Mouse (Mus musculus) ES-CJ7 (cell line): ENCODE measurements around the gene Zfp422.
"Not testable (repeated sequence)": the region's sequence is repeated elsewhere in the genome, so short reads cannot be mapped to it uniquely, and the experiment has no call there.

Experiments used
- DNase-seq: peaks from one replicate; pipeline ENCODE4 v3.0.0; 2011; ENCODE audit warnings: low read depth, low spot score

Gene Zfp422

DNA sequence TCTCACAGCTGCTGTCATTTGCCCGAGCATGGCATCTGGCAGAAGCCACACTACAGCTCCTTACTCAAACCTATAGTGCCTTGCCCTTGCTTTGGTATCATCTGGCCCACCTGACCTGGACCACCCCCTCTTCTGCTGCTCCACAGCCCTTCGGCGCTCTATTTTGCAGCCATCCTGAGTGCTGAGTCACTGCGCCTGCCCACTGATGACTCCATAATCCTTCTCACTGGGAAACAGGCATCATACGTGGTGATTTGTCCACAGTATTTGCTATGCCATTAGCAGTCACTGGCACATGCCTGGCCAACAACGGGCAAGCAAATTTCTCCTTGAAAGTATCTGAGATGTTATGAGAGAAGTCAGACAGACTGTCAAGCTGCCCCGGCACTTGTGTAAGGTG, 21.0 kb upstream of the Zfp422 start:
- DNase-seq = no peak

DNA sequence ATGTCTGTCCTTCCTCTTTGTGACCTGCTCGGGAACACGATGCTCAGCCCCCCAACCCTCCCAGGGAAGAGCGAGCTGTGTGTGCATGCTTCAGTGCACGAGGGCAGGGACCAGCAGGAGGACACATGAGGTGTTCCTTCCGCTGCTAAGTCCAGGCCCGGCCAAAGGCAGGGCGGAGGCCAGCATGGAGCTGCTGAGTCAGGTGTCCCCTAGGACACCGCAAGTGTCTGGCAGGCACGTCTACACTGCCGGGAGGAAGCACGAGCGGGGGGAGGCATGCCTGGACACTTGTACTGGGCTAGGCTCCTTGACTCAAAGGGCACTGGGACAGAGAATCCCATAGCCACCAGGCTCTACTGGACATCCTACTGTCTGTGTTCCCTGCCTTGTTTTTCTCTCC, 19.0 kb upstream of the Zfp422 start:
- no peak for DNase-seq

DNA sequence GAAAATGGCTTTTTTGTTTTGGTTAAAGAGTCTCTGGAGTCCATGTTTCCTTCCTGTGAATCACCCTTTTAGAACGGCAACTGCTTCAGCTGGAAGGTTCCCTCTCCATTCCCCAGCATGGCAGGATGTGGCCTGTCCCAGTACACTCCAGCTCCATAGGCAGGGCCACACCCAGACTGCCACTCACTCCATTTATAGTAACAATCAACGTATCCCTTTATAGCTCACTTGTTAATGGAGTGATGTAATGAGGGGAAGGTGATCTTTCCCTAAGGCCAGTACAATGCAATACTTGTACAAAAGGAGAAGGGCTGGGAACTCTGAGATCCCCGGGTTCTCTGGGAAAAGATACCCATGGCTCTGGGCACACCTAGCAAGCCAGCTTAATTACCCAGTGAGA, 15.5 kb upstream of the Zfp422 start:
- DNase-seq = peak; percentile 17

DNA sequence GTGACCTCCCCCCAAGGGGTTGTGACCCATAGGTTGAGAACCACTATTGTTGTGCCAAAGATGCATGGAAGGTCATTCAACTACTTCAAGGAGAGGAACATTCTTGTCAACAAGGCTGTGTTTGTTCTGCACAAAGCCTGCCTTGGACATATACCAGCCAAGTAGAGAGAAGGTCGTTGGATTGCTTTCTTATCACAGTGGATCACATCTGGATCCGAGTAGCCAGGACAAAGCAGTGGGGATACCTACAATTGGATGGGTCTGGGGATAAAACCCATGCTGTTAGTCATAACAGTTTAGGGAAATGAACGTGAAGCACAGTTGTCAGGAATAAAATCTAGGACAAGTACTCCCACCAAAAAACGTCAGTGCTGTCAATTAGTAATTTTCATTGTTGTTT, 15.1 kb upstream of the Zfp422 start:
- DNase-seq = no peak

DNA sequence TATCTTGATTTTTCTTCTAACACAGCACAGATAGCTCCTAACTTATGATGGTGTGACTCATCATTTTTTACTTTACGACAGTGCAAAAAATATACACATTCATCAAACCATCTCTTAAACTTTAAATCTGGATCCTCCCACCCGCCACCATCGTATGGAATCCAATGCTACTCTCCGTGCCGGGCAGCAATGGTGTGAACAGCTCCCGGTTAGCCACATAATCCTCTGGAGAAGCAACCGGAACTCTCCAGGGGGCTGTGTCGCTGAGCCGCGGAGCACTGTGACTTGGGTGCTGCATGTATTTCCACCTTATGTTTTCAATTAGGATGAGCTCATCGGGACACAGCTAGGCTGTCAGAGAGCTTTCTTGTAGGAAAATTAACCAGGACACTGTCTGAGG, 14.1 kb upstream of the Zfp422 start:
- no peak for DNase-seq

DNA sequence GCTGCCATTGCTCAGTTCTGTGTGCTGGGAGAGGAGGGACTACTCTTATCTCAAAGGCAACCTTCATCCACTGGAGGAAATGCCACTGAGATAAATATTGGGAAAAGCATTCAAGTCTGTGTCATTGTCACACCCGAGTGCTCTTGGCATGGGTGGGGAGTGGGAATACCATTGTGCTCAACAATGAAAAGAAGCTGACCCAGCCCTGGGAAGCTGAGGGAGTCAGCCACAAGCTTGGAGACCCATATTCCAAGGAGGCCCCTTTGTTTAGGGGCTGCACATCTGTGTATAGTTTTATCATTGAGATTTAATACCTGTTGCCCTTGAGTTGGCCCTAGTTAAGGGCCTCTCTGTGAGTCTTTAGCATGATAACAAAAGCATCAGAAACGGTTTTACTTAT, 10.9 kb upstream of the Zfp422 start:
- DNase-seq = peak; percentile 56

DNA sequence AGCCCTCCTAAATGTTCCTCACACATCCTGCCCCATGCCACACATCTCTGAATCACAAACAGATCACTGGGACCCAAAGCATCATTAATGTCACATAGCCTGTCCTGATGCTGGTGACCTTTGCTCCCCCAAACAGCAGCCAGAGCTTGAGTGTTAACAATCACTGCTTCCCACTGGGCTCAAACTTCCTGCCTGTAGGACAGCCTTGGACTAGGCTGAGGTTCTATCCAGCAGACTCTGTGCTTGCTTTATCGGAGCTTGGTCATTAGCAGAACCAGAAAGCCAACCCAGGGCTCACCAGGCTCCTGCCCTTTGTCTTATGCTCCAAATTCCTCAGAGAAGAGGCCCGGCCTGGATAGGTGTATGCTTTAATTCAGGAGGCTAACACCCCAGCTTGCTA, 10.1 kb upstream of the Zfp422 start:
- DNase-seq = no peak

DNA sequence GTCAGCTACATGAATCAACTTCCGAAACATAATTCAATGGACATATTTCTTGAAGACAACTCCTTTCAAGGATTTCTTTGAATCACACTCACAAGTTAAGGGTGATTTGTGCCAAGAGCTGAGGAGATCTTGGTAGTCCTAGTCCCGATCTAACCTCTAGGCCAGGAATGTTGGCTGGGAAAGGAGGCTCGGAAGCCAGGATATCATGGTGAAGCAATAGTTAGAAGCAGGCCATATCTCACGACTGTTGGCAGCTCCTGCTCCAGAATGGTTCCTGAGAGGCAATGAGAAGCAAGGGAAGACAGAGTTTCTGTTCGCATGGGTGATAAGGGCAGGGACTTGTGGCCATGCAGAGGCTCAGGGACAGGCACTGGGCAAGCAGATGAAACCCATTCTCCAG, 8.7 kb upstream of the Zfp422 start:
- DNase-seq = no peak

DNA sequence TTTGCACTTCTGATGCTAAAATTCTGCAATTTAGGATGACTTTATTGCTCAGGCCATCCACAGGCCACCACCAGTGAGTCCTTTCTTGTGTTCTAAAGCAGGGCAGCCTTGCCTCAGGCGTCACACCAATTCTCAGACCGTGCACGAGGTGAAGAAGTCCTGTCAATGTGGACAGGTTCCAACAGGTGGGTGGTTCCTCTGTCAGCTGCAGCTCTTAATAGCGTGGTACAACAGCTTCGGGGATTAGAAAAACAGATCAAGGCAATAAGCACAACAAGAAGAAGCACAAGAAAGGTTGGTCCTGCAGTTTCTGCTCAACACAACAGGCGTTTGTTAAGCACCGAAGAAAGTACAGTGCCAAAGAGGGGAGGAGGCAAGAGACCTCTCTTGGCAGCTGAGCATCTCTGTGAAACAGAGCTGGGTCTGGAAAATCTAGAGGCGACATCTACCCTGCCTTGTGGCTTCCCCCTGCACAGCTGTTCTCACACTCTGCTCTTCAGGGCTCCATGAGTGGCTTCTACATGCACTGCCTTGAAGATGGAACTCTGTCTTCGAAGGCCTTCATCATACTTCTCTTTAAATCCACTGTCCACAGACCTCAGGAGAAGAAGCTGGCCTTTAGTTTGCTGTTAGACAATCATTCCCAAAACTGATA, 7.9 kb upstream of the Zfp422 start:
- no peak for DNase-seq

DNA sequence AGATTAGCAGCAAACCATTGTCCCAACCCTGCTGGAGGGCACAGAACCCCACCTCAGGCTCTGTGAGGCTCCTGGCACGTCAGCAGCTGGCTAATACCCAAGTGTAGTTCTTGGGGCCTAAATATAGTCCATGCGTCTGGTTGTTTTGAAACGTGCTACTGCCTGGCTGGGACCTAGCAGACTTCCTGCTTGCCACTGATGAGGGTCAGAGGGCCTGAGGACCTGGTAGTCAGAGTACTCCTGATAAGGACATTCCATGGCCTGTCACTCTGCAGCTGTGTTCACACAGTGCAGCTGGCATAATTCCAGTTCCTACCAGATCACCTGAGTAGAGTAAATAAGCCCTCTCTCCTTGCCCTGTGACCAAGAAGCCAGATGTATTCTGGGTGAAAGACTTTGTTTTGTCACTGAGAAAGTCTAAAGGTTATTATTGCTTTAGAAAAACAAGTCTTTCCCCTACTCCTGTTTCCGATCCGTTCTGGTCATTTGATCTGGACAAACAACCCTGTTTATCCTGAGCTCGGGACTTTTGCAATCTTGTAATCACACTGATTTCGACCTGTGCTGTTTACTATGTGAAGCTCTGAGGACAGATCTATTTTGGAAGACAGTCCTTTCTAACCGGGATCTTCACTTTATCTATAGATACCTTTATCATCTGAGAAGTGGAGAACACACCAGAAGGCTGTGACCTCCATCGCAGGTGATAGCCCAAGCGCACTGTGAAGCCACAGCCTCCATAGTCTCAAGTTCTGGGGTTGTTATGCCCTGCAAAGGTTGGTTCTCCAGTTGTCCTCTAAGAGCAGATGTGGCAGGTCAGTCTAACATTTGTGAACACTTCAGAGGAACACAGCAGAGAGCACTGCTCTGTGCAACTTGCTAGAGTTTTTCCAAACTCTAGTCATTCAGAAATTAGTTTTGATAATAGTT, 6.7 kb upstream of the Zfp422 start:
- DNase-seq = no peak

DNA sequence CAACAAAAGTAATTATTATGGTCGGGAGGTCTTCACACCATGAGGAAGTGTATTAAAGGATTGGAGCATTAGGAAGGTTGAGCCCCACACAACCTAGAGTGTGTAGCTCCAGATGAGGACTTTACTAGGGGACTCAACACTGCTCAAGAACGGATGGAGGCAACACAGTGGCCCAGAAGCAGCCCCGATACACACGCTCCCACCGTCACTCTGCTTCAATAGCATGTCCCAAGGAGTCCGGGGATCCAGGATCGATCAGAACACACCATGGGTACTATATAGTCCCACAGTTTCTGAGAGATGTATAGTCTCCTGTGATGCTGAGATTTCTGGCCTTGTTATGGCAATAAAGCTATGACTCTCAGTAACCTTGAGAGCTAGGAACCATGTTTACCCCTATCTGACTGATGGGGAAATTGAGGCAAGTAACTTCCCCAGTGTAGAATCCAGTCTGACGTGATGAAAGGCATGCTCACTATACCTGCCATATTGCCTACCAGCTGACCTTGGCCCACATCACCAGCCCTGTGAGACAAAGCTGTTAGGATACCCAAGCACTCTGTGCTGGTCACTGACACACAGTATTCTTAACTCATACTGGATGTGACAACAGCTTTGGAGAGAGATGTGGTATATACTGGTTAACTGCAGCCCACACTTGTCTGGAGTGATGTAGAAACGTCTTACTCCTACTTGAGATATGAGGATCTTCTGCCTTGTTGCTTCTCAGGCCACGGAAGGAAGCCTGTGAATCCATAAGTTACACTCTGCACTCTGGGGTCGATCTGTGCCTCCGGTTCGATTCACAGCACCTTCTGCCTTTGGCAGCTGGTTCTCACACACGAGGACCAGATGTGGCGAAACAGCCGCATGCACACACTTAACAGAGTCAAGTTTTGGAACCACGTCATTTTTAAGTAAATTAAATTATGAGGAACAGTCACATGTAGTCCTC, 5.2 kb upstream of the Zfp422 start:
- DNase-seq = no peak

DNA sequence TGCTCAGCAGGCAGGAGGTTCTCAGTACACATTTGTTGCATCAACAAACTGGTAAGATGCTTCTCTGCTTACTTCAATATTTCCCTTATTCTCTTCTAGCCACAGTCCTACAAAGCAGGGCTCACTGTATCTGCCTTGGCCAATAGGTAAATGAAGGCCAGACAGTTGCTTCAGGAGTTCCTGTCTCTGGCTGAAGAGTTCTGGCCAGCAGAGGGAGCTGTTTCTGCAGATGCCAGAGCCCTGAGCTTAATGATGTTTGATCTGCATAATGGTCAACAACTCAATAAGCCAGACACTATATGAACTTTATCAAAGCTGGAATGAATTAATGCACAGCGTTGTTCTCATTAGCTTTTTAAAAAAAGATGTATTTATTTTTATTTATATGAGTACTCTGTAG, 3.3 kb upstream of the Zfp422 start:
- peak; percentile 72 for DNase-seq

DNA sequence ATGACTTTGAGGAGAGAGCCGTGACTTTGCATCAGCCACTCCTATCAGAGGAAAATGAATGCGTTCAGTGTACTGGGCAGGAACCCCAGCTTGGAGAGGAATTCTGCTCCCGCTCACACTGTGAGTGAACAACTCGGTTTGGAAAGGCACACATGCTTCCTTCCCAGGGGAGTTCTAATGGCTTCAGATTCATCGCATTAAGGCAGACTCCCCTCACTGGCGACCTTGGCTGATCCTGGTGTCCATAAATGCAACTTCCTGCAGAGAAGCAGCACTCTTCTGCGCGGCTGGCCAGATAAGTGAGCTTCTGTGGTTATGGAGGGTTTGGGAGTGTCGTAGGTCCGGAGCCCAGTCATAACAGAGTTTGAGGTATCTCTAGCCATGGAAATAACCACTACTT, 967 bp upstream of the Zfp422 start:
- no peak for DNase-seq

DNA sequence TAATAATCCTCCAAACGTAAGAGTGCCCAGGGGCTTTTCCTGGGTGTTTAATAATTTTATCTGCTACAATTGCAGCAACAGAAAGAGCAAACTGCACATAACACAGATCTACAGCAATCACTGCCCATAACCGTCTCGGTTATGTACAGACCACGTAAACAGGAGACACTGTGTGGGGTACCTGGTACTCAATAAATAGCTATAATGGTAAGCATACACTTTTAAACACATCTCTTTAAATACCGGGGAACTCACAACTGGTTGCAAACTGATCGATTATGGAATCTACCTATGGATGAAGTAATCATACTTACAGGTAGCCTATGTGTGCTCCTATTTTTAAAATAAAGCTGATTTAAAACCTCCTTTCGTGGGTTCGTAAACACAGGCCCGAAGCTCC, 704 bp downstream of the Zfp422 start:
- DNase-seq = no peak

DNA sequence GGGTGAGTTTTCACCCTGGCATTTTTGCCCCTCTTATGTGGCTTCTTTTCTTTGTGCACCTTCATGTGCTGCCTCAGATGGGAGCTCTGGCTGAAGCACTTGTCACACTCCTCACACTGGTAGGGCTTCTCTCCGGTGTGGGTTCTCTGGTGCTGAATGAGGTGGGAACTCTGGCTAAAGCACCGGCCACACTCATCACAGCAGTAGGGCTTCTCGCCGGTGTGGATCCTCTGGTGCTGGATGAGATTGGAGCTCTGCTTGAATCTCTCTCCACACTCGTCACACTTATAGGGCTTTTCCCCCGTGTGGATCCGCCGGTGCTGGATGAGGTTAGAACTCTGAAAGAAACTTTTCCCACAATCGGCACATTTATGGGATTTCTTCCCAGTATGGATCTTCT, 2.4 kb downstream of the Zfp422 start:
- not testable (repeated sequence) for DNase-seq

DNA sequence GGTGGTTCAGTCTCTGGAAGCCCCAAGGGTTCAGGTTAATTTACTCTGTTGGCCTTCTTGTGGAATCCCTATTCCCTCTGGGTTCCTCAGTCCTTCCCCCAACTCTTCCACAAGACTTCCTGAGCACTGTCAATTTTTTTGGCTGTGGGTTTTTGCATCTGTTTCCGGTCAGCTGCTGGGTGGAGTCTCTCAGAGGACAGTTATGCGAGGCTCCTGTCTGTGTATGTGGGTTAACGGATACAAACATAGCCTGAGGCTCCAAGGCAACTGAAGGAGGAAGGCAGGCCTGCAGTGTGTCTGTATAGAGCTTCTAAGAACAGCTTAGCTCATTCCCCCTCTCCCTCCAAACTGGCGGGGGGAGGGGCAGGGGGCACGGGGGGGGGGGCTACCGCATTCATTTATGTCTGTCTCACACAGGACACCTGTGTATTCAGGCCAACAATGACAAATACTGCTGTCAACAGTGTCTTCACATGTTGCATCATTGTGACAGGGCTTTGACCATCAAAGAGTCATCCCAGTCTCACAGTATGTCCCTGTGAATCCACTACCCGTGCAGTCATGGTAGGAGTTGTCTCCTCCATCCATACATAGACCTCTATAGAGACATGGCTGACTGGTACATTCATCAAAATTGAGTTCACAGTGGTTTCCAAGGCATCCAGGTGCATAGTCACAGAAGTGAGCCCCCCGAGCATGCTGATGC, 7.3 kb downstream of the Zfp422 start:
- DNase-seq = no peak

DNA sequence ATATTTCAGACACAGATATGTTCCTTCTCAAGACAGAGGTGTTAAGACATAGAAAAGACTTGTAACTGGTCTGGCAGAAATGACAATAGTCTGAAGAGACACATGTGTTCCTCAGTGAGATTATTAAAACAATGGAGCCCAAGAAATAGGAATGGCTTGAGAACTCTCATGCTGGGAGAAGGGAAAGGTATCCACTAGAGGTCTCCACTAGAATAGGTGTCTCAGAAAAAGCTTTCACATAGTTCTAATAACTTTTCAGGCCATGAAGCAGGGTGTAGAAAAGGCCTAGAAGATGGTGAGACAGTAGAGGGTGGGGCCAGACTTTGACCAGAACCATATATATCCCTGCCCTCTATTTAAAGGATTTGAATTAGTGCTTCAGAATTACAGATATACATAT, 10.7 kb downstream of the Zfp422 start:
- DNase-seq = no peak

DNA sequence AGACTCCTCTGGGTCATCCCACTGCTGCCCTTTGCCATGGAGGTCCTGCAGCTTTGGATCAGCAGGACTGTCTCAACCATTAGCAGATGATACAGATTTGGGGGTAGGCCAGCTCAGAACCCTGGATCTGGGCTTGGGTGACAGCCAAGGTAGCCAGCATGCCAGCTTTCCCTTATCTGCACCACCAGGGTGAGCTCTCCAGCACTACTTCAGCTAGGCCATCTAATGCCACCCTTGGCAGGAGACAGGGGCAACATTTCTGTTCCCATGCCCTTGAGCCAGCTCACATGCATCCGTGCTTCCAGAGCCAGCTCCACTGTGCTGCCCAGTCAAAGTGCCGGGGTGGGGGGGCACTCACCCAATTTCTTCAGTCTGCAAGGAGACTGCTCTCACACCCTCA, 13.1 kb downstream of the Zfp422 start:
- no peak for DNase-seq

DNA sequence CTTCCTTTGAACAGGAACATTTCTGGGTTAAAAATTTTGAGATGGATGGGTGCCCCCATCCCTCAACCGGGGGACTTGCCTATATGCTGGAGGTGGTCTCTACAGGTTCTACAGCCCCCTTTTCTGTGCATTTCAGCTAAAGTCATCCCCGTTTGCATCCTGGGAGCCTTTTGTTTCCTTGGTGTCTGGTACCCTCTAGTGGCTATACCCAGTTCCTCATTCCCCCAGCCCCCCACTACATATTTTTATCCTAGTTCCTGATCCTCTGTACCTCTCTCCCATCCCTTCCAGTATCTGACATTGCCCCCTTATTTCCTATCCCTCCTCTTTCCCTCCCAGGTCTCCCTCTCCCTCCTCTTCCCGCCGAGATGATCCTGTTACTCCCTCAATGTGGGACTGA, 21.6 kb downstream of the Zfp422 start:
- DNase-seq = no peak

DNA sequence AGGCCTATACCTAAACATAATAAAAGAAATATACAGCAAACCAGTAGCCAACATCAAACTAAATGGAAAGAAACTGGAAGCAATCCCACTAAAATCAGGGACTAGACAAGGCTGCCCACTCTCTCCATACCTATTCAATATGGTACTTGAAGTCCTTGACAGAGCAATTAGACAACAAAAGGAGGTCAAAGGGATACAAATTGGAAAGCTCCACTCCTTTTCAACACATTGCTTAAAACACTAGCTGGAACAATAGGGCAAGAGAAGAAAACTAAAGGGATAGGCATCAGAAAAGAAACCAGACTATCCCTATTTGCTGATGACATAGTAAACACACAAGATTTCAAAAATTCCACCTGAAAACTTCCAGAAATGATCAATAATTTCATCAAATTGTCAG, 27.8 kb downstream of the Zfp422 start:
- DNase-seq = peak; percentile 25

DNA sequence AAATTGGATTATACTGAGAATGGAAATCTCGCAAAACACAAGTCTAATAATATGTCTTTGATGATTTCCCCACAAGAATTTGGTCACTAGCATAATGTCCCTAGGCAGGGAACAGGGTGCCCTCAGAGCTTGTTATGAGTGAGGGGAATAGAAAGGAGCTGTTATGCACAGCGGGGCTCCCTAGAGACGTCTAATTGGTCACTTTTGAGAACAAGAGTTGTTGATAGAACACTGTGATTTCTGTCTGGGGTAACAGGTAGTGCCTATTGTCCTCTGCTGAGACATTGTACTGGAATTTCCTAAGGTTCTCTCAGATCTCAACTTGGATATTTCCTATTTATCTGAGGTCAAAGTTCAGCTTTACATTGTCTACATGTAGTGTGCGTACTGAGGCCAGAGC, 44.7 kb downstream of the Zfp422 start, which contains the start of gene Olfr215:
Gene Olfr215 (minus strand): TSS at position 101 of the 400 bp plus-strand sequence.
- DNase-seq = no peak
